Mouse (Mus musculus) layer of hippocampus, adult 6 months (tissue): Measurements from ENCODE around the gene Gm29133. TPM values are rescaled to one million over a fixed set of nuclear protein-coding genes. Genes with fewer than 3 reads are reported as not detected.

ENCODE experiments used
- long read RNA-seq, 2 experiments: library from polyadenylated mRNA; unstranded; transcript quantifications; one replicate each; pipeline ENCODE4 v2.0.0; 2019 to 2020
- polyA plus RNA-seq: library from polyadenylated mRNA; unstranded; fragments of <200 nt; fragmentation: Nextera tagmentation; gene quantifications from 2 replicates; pipeline ENCODE4 v1.2.3, GENCODE M21; 2021

Gene Gm29133
- not detected in 2 replicates for polyA plus RNA-seq
- long read RNA-seq, experiment 1, result 0 reads
- long read RNA-seq, experiment 2, result 0 reads

DNA sequence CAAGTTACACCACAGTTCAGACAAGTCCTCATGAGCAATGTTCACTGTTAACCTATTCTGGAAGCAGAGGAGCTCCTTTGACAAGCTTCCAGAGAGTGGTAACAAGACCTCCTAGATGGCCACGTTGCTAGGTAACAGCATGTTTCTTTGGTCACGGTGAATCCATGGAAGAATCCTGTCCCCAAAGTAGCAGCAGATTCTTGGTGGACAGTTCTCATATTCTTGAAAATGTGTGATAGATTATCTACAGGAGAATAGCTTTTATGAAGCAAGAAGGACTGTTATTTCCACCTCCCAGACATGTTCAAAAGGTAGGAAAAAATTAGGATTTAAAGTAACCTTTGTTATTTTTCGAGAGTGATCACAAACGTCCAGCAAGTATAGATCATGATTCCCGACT, at the start of gene Gm29133:
TSS of gene Gm29133 (plus strand) at position 301 of the 400 bp plus-strand sequence.

Other genes with a start within 250 kb of the Gm29133 start
- gene Pdcd10, start 191.3 kb upstream of the Gm29133 start, polyA plus RNA-seq, result 84.7 and 96.6 TPM in 2 replicates
- gene Serpini1, start 190.7 kb upstream of the Gm29133 start, polyA plus RNA-seq, result 68.4 and 79.3 TPM in 2 replicates
- gene Golim4, start 208.8 kb downstream of the Gm29133 start, polyA plus RNA-seq, result 5.4 and 9.6 TPM in 2 replicates